Mouse (Mus musculus) C2C12 (cell line): ENCODE results near the gene Syne2.

Source experiments
- CEBPB ChIP-seq: IDR thresholded peaks from one replicate; pipeline ENCODE4 v1.6.1; 2011; ENCODE audit warnings: low read depth, mild to moderate bottlenecking, control low read depth, moderate library complexity
- CTCF ChIP-seq: IDR thresholded peaks from one replicate; pipeline ENCODE4 v1.5.1; 2011; ENCODE audit not compliant: control insufficient read depth, insufficient read depth, insufficient read length
- MAX ChIP-seq: IDR thresholded peaks from one replicate; pipeline ENCODE4 v1.6.1; 2011; ENCODE audit warnings: mild to moderate bottlenecking, control low read depth
- MYOD1 ChIP-seq: IDR thresholded peaks from one replicate; pipeline ENCODE4 v1.6.1; 2011; ENCODE audit warnings: low read depth; ENCODE audit not compliant: control insufficient read depth, insufficient read length
- USF1 ChIP-seq: IDR thresholded peaks from one replicate; pipeline ENCODE4 v1.6.1; 2011; ENCODE audit warnings: low read depth, mild to moderate bottlenecking, control low read depth, moderate library complexity

- TF ChIP-seq CTCF: no peak
- TF ChIP-seq MYOD1: no peak
- TF ChIP-seq CEBPB: no peak
- no peak for TF ChIP-seq USF1
- TF ChIP-seq MAX: no peak
Measured at GRCm38 (mm10) chr12:75891206-75891605, 73.3 kb downstream of the Syne2 start.
